Mouse (Mus musculus) lung, postnatal 36 days (tissue): ENCODE data around the gene Hoxb7.

ENCODE experiments used
- DNase-seq: peaks from one replicate; pipeline ENCODE4 v3.0.0; 2022; ENCODE audit warnings: mixed read lengths

Gene Hoxb7

DNA sequence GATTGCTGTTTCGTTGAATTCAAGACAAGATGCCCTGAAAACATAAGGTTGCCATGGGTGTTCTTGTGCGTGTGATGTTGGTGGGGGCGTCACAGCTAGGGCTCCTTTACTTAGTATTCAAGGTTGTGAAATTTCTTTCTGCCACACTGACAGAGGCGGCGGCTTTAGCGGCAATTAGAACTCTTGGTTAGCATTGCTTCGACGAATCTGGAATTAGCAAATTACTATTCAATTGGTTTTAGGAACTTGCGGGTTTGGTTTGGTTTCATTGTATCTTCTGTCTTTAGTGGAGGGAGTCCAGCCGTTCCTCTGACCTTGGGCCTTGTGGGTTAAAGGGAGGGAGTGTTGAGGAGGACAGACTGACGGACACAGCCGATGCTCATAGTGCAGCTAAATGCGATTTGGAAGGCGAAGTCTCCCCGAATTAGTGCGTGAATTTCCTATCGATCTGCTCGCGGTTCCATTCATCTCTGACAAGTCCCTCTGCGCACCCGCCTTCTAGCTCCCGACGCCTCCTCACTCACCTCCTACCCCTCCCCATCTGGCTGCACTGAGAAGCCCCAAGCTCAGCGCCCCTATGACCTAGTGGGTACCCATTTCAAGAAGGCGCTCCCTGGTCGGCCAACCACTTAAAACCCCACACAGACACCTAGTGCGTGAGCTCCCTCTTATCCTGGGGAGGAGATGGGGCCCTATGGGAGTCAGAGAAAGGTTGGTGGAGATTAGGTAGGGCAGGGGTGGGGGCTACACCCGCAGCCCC, 31.4 kb downstream of the Hoxb7 start, which contains the start of gene Hoxb4:
Gene Hoxb4, plus strand, starts transcription at position 660 of the 760 bp plus-strand sequence.
- DNase-seq: no peak

DNA sequence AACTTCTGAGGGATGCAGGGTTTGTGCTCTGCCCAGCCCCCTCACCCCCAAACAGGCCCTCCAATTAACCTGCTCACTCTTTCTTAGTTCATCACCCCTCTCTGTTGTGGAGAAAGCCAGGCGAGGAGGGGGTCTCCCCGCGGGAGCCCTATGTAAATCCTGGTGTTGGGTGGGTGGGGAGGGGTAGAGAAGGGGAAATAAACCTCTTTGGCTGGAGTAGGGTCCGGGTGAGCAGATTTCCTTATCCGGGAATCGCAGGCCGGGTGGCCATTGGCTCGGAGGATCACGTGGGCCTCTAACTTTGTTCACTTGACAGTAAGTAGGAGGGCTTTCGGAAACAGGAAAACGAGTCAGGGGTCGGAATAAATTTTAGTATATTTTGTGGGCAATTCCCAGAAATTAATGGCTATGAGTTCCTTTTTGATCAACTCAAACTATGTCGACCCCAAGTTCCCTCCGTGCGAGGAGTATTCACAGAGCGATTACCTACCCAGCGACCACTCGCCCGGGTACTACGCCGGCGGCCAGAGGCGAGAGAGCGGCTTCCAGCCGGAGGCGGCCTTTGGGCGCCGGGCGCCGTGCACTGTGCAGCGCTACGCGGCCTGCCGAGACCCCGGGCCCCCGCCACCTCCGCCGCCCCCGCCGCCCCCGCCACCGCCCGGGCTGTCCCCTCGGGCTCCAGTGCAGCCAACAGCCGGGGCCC, 32.1 kb downstream of the Hoxb7 start:
- DNase-seq: peak; percentile 88

DNA sequence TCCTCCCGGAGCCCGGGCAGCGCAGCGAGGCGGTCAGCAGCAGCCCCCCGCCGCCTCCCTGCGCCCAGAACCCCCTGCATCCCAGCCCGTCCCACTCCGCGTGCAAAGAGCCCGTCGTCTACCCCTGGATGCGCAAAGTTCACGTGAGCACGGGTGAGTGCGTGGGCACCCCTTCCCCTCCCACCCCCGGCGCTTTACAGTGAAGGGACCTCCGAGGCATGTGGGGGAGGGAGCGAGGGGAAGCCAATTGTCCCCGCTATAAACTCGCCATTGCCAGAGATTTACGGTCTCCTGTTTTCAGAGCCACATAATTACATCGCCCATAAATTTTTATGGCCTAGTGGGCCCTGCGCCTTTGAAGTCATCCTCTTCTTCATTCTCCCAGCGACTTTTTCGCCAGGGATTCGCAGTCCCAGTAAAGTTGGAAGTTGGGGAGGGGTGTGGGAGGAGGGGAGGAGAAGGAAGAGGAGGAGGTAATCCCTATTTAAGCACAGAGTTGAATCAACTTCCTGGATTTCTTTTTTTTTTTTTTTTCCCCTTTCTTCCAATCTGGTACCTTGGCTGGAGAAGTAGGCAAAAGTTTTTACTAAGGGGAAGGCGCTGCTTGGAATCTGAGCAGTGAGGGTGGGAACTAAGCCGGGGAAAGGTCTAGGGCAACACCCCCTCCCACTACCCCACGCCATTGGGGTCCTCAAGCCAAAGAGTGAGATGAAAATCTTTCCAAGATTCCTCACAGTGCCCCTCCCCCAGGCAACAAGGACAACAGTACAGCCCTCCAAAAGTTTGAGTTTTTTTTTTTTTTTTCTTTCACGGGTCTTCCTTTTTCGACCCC, 32.9 kb downstream of the Hoxb7 start:
- DNase-seq: peak; percentile 51

DNA sequence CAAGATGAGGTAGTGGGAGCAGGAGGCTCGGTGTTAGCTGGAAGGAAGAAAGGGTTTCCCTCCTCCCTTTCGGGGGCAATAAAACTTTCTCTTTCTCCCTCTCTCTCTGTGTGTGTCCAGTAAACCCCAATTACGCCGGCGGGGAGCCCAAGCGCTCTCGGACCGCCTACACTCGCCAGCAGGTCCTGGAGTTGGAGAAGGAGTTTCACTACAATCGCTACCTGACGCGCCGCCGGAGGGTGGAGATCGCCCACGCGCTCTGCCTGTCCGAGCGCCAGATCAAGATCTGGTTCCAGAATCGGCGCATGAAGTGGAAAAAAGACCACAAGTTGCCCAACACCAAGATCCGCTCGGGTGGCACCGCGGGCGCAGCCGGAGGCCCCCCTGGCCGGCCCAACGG, 33.5 kb downstream of the Hoxb7 start:
- peak; percentile 48 for DNase-seq

DNA sequence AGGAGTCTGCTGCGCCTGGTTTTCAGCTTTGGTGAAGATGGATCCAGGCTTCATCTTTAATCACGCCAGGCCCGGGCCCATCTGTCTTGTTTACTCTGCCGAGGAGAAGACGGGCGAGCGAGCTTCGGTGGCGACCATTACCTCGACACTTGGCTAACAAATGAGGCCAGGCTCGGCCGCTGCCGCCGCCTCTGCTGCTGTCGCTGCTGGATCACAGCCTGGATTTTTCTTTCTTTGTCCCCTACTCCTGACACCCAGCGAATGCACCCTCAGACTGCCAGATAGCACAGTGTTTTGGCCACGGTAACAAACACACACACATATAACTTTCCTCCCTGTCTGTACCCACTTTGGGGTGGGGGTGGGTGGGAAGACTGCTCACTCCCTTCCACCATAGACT, 34.3 kb downstream of the Hoxb7 start:
- no peak for DNase-seq

DNA sequence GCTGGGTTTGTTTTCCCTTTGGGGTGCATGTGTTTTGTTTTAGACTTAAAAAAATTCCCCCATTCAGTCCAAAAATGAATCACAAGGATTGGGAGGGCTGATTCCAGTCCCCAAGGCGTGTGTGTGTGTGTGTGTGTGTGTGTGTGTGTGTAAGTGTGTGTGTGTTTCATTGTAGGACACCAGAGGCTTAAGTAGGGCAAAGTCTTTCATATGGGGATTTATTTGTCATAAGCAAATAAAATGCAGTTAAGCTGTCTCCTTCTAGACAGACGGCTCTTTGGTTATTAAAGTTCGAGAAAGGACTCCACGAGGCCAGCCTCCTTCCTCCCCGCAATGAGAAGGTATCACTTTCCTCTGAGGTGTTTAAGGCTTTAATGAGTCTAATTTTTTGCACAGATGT, 35.4 kb downstream of the Hoxb7 start:
- DNase-seq: no peak

DNA sequence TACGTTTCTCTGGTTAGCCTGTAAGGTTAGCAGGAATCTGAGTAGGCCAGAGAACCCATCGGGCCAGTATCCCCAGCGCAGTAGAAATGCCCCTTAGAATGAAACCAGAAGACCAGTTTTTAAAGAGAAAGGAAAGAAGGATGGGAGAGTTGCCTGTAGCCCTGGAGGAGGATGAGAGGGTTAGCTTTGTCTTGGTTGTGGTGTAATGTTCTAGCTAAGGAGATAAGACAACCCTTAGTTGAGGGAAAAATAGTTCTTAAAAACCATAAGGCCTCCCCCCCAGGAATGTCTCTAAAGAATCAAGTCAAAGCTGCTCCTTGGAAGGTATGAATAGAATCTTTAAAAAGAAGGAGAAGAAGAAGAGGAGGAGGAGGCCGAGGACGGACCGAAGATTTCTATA, 36.3 kb downstream of the Hoxb7 start:
- no peak for DNase-seq

DNA sequence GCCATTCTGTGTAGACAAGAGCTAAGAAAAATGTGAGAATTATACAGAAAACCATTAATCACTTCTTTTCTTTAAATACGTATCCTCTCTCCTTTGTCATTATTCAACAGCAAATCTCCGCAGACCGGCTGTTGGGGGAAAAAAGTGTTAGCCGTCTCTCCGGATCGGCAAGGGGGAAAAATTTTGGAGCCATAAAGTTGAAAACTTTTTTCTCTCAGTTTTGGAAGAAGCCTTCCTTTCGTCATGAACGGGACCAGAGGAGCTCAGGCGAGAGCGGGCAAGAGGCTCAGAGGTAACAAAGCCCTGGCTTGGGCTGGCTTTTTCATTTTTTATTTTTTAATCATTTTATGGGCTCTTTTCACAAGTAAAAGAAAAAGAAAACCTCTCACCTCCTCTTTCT, 36.7 kb downstream of the Hoxb7 start, which contains the start of gene Hoxb3:
Gene Hoxb3, plus strand, starts transcription at position 173 of the 400 bp plus-strand sequence.
- no peak for DNase-seq

DNA sequence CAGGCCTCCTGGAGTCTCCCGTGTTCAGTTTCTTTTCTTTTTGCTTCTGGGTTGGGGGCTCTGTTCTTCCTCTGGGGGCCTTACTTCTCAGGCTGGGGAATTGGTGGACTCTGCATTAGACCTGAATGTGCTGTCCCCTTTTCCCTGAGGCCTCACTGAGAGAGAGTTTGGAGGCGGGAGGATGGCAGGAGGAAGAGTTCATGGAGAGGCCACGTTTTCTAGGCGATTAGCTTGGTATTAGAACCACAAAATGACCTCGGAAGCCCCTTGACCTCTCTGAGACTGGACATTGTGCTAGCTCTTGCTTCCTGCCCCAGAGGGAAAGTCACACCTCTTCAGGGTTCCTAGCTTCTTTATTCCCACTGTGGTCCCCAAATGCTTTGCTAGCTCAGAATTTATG, 37.7 kb downstream of the Hoxb7 start:
- DNase-seq: no peak

DNA sequence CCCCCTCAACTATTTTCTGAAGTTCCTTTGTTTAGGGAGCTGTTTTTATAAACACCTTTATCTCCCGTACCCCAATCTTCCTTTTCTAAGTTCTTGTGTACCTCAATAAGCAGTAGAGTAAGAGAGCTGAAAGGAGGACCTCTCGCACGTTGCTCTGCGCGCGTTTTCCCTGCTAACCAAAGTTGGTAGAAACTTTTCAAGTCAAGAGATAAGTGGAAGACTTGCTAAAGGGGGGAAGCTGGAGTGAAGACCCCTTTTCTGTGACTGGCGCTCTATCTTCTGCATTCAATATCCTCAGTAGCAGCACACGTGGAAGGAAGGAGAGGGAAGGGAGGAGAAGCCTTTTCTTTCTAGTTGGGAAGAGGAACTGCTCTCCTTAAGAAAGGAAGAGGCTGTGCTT, 38.5 kb downstream of the Hoxb7 start:
- DNase-seq: no peak

DNA sequence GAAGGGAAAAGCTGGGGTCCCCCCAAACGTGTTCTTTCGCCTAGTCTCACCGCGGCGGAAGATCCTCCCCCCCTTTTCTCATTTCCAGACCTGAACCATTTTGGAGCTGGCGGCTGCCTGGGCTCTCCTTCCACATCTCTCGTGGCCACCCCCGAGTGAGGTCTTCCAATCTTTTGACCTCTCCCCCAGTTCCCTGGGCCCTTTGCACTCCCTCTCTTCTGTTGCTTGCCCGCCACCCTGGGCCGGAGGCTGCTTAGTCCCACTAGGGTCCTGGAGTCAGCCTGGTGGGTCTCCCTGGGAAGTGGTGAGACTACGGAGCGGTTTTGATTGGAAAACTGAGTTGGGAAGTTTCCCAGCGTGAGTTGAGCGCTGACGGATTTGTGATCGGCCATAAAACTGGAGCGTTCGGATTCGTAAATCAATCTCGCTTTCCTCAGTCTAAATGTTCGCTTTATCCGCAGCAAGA, 39.4 kb downstream of the Hoxb7 start:
- DNase-seq: no peak

DNA sequence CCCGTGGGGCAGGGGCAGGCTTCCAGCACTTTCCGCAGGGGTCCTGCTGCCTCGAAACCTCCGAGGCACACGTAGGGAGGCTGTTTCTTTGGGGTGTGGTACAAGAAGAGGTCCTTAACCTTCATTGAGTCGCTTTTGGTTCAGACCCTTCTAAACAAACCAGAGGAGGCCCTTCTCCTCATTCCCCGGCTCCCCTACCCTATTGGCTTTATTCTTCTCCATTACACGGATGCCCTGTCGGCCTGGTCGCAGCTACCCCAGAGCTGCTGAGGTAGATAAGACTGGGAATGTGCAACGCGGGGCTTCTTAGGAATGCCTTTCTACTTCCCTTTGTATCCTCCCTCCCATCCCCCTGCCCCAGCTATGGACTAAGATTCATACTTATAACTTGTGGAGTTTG, 40.3 kb downstream of the Hoxb7 start:
- DNase-seq: no peak

DNA sequence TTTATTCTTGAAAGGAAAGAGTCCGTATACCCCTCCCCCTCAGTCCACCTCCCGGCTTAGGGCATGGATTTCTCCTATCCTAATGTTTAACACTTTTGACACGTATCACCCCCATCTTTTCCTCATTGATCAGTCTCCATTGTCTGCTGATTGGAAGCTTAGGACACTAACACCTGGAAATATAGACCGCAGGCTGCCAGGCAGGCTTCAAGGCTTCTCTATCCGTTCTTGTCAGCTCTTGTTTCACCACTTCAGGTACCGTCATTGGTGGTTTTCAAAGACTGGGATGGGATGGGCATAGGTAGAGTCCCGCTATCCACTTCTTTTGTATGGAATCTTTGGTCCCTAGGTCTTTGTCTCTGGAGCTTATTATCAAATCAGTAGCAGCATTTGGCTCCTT, 40.7 kb downstream of the Hoxb7 start:
- DNase-seq: no peak

DNA sequence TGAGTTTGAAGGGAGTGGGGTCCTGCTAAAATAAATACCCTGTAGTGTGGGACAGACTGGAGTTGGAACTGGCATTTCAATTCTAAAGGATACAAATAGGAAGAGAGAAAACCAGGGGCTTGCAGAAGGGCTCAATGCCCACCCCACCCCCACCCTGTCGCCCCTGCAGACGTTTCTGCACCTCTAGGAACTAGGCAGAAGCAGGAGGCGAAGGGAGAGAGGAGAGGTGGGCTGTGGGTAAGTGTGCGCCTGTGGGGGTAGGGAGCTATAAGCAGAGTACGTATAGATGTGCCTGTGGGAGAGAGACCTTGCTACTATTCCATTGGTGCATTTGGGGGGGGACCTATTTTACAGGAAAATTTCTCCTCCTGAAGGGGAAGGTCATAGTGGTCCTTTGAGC, 41.3 kb downstream of the Hoxb7 start:
- no peak for DNase-seq

DNA sequence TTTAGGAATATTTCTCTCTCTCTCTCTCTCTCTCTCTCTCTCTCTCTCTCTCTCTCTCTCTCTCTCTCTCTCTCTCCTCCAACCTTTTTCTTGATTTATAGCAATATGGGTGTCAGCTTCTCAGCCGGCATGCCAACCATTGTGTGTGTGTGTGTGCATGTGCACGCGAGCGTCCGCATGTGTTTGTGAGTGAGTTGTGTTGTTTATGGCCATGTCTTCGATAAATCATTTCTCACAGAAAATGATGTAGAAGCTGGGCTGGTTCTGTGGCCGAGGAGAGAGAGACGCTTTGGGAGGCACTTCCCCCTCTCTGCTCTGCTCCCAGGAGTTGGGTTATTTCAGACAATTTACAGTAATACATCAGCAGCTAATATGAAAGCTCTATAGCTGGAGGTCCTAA, 42.2 kb downstream of the Hoxb7 start:
- no peak for DNase-seq

DNA sequence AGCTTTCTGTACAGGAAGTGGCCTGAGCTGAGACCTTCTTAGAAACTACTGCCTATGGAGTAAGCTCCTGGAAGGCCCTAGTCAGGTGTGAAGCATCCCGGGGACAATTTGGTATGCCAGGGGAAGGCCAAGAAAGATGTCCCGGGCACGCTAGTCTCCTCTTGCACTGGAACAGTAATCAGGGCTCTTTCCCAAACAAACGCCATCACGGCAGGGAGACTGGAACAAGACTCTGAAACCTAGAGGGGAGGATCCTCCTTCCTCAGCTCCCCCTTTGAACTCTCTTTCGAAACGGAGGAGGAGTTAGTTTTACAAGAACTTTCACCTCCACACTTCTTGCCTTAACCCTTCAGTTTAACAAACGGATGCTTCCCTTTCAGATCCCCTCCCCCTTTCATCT, 45.7 kb downstream of the Hoxb7 start:
- no peak for DNase-seq

DNA sequence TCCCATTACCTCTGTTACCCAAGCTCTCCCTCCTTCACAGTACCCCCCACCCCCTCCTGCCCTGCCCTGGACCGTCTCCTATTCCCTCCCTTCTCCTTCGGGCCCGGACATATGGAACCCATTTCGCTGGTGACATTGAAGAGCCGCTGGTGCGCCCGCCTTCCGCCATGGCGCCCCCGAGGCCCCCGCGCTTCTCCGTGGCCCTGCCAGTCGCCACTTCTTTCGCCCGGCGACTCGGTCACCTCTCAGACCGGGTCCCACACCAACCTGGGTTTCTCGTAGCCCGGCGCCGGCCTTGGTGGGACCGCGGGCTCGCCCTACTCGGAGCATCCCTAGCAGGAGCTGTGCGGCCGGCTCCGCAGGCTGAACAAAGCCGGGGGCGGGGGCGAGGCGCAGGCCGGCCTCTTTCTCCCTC, 46.2 kb downstream of the Hoxb7 start:
- DNase-seq: no peak

DNA sequence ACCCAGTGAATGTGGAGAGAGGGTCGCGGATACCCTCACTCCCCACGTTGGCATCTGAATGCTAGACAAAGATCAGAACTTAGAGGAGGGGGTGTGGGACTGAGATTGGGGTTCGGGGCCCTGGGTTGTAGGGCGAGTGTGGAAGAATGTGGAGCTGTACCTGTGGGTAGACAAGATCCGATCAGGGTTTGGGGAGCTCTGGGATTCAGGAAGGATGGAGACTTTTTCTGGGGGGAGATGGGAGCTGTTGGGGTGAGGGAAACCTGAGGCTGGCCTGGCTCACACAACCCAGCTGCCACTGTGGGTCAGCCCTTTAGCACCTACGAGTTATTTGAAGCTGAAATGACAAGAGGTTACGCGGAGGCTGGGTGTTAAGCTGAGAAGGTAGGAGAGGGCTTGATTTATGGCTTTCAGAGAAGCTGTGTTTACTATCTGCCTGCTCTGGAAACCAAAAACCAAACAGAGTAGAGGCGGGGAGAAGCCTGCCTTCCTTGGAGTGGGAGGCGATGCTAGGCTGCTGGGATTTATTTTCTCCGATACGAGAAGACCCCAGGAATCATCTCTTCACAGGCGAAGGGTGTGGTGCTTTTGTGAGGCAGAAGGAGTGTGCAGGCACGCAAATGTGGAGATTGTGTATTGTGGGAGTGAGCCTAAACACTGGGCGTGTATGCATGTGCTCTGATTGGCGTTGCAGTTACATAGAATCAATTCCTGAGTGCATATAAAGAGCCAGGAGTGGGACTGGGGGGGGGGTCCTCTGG, 47.0 kb downstream of the Hoxb7 start:
- no peak for DNase-seq

DNA sequence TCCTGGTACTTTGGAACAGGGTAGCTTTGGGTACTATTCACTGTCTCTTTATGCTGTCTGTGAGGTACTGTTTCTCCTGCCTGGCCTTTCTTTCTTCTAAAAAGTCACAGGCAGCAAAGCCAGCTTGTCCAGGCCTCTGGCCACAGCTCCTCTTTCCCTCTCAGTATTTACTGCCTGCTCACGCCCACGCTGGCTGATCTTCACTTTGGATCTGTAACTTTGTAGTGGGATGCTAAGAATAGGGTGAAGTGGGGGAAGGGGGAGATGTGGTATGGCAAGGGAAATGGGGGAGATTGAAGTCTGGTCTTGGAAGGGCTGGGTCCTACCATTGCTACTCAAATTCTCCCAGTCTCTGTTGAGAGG, 47.6 kb downstream of the Hoxb7 start:
- DNase-seq: no peak

DNA sequence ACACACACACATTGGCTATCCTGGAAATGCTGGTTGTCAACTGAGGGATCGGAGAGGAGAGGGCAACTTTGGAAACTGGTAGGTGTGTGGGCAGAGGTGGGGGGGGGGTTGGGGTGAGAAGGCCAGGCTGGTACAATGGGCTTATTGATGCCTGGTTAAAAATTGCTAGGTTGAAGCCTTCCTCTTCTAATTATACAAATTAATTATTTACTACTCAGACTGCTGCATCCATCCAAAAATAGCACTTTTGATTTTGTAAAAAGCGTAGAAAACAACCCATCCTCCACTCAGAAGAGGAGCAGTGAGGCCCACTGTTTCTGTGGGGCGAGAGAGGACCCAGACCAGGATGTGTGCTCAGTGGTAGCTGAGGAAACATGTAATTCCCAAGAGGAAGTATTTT, 48.6 kb downstream of the Hoxb7 start:
- DNase-seq: no peak

DNA sequence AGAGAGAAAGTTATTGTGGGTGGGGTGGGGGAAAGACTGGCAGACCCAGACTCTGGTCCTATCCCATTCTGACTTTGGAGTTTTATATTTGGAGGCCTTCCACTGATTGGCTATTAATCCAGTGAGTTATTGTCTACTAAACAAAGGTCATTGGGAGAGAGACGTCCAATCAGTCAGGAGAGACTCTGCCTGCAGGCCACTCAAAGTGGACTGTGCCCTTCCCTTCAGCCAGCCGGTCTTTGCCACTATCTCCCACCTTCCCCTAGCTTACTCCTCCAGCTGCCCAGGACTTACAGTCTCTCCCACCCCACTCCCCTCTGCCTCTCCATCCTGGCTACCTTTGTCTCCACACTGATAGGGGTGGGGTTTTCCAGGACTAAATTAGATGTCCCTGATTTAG, 50.2 kb downstream of the Hoxb7 start:
- no peak for DNase-seq

DNA sequence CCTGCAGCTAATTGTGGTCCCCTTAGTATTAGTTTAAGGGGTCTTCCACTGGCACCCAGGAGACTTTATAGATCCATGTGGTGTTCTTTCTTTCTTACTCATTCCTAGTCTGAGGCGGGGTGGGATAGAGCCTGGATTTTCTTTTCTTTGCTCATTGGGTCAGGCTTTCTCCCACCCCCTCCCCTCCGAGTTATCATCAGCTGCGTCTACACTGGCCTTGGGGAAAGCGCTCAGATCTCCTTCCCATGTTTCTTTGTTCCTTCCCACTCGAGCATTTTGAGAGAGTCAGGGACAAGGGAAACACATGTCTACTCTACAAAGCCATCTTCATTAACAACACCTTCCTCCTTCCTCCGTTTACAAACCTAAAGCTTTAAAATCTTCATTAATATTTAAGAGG, 50.6 kb downstream of the Hoxb7 start:
- no peak for DNase-seq
